Mouse (Mus musculus): ENCODE measurements around the gene Olig1. TPM values are rescaled to one million over a fixed set of nuclear protein-coding genes. Genes with fewer than 3 reads are reported as not detected.

Olig1 gene
- total and polyA plus RNA-seq, 3 experiments: not detected

DNA sequence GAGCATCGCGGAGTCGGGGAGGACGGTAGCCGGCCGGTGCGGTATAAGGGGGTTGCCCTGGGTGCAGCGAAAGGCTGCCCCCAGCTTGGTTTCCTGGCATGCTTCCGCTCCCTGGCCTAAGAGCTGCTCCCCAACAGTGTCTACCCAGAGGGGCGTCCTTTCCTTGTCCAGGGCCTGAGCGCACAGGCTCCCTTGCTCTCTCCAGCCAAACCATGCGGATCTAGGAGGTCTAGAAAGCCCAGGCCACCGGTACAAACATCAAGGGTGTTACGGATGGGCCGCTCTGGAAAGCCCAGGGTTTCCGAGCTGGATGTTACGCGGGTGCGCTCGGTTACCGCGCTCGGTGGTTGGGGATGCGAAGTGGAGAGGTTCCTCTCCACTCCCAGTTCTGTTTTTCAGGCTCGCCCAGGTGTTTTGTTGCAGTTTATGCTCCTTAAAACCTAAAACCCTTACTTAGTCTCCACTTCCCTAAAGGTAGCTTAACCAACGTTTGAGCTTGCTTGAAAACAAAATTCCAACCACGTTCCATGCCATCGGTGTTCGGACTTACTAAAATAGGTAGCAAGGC is 1.5 kb downstream of the Olig1 start:
- H3K4me3 ChIP-seq (ENCODE audit: control insufficient read depth in 1 of 2, insufficient read depth in 1 of 2, low read depth in 2 of 2, low read length in 2 of 2): no peak overlapping the region
- H3K9ac ChIP-seq (ENCODE audit: control insufficient read depth, low read depth, low read length, poor library complexity, severe bottlenecking): no peak overlapping the region
- H3K27me3 ChIP-seq (ENCODE audit: control insufficient read depth in 1 of 2, insufficient read depth in 2 of 2, low read length in 2 of 2): no peaks in the 10 kb centered on the region; a peak in 2 of 4 replicates
- H3K36me3 ChIP-seq (ENCODE audit: control insufficient read depth in 1 of 2, insufficient read depth in 2 of 2, low read length in 2 of 2): no peaks in the 10 kb centered on the region
- no peak for DNase-seq (ENCODE audit: low read depth, low spot score)
- H3K27ac ChIP-seq (ENCODE audit: control insufficient read depth, low read depth, low read length): no peak overlapping the region
- H3K79me2 ChIP-seq (ENCODE audit: control insufficient read depth, insufficient read depth, low read length, poor library complexity): no peaks in the 10 kb centered on the region
- no peaks in the 10 kb centered on the region for H3K9me3 ChIP-seq (replicated peaks; ENCODE audit: insufficient read depth, low read length)
- TF ChIP-seq RCOR1 (IDR thresholded peaks at IDR 0.05; ENCODE audit: low read depth, low read length) (no peak), ZC3H11A (IDR thresholded peaks at IDR 0.05; ENCODE audit: low read depth, low read length) (no peak), POLR2AphosphoS2 (IDR thresholded peaks at IDR 0.05; ENCODE audit: low read length) (no peak), TAL1 (IDR thresholded peaks at IDR 0.05; ENCODE audit: low read length) (no peak), HCFC1 (IDR thresholded peaks at IDR 0.05; ENCODE audit: low read depth, low read length) (no peak), TBP (IDR thresholded peaks at IDR 0.05; ENCODE audit: low read depth, low read length) (no peak), SIN3A (IDR thresholded peaks at IDR 0.05; ENCODE audit: low read length) (no peak), SMC3 (IDR thresholded peaks at IDR 0.05; ENCODE audit: low read depth, low read length) (no peak), POLR2AphosphoS5 (IDR thresholded peaks at IDR 0.05; ENCODE audit: borderline replicate concordance, low read depth, low read length) (no peak), USF2 (IDR thresholded peaks at IDR 0.05; ENCODE audit: borderline replicate concordance in 1 of 2, insufficient read depth in 1 of 2, low read depth in 1 of 2, low read length in 2 of 2) (no peak), CHD2 (IDR thresholded peaks at IDR 0.05; ENCODE audit: low read length) (no peak), CHD1 (IDR thresholded peaks at IDR 0.05; ENCODE audit: low read depth, low read length) (no peak), KAT2A (conservative IDR thresholded peaks at IDR 0.05; ENCODE audit: low read depth, low read length) (no peak), MEF2A (IDR thresholded peaks at IDR 0.05; ENCODE audit: extremely low read depth, insufficient replicate concordance, low read depth, low read length, poor library complexity, severe bottlenecking) (no peak), UBTF (IDR thresholded peaks at IDR 0.05; ENCODE audit: borderline replicate concordance, insufficient read depth, low read depth, low read length) (no peak), EP300 (IDR thresholded peaks at IDR 0.05; ENCODE audit: low read depth in 1 of 2, low read length in 2 of 2) (no peak), MYC (IDR thresholded peaks at IDR 0.05; ENCODE audit: low read depth, low read length) (no peak), BHLHE40 (IDR thresholded peaks at IDR 0.05; ENCODE audit: borderline replicate concordance, low read depth, low read length) (no peak), MYB (IDR thresholded peaks at IDR 0.05; ENCODE audit: low read depth, low read length) (no peak)
- no peaks in the 10 kb centered on the region for H3K4me1 ChIP-seq (ENCODE audit: control insufficient read depth in 1 of 2, insufficient read depth in 2 of 2, low read length in 2 of 2)

- H3K9ac ChIP-seq (ENCODE audit: control insufficient read depth, low read depth, low read length, poor library complexity, severe bottlenecking): no peak overlapping the region
- TF ChIP-seq KAT2A (conservative IDR thresholded peaks at IDR 0.05; ENCODE audit: low read depth, low read length): no peak
- no peaks in the 10 kb centered on the region for H3K9me3 ChIP-seq (replicated peaks; ENCODE audit: insufficient read depth, low read length)
- no peaks in the 10 kb centered on the region for H3K4me1 ChIP-seq (ENCODE audit: control insufficient read depth in 1 of 2, insufficient read depth in 2 of 2, low read length in 2 of 2)
- H3K27me3 ChIP-seq (ENCODE audit: control insufficient read depth in 1 of 2, insufficient read depth in 2 of 2, low read length in 2 of 2): no peaks in the 10 kb centered on the region; a peak in 2 of 4 replicates
- no peak overlapping the region for H3K27ac ChIP-seq (ENCODE audit: control insufficient read depth, low read depth, low read length)
- no peaks in the 10 kb centered on the region for H3K36me3 ChIP-seq (ENCODE audit: control insufficient read depth in 1 of 2, insufficient read depth in 2 of 2, low read length in 2 of 2)
- DNase-seq (ENCODE audit: low read depth, low spot score): no peak
- H3K4me3 ChIP-seq (ENCODE audit: control insufficient read depth in 1 of 2, insufficient read depth in 1 of 2, low read depth in 2 of 2, low read length in 2 of 2): no peak overlapping the region
- no peaks in the 10 kb centered on the region for H3K79me2 ChIP-seq (ENCODE audit: control insufficient read depth, insufficient read depth, low read length, poor library complexity)
Observed at GRCm38 (mm10) chr16:91271634-91272033, 2.1 kb downstream of the Olig1 start.

All from MEL (cell line).